Mouse (Mus musculus): ENCODE measurements at regions not wholly inside any gene's neighbourhood (a gene's known extent, or its start where the extent isn't known, plus 50 kb on each side); places are given as distances from the start of the nearest gene placed in this dataset.

- no peak for TF ChIP-seq CTCF (IDR thresholded peaks at IDR 0.05)
- Histone ChIP-seq H3K4me3 (no peak overlapping the region), H3K27ac (no peak overlapping the region)
- intact Hi-C loops (cut with DNase I): no loop called here
- DNase-seq (ENCODE audit: extremely low spot score in 1 of 2, low spot score in 2 of 2): no peak
These were observed 85.1 kb downstream of the Pdgfa start for GRCm38 (mm10) chr5:138911769-138912710.

GRCm38 (mm10) chr5:138912711-138913105 is 84.5 kb downstream of the Pdgfa start:
- Histone ChIP-seq H3K27ac (no peak overlapping the region), H3K4me3 (no peak overlapping the region)
- no peak for DNase-seq (ENCODE audit: extremely low spot score in 1 of 2, low spot score in 2 of 2)
- intact Hi-C loops (cut with DNase I): no loop called here
- TF ChIP-seq CTCF (IDR thresholded peaks at IDR 0.05): no peak

- Histone ChIP-seq H3K27ac (no peak overlapping the region), H3K4me3 (no peak overlapping the region)
- no peak for TF ChIP-seq CTCF (IDR thresholded peaks at IDR 0.05)
- DNase-seq (ENCODE audit: extremely low spot score in 1 of 2, low spot score in 2 of 2): no peak
- intact Hi-C loops (cut with DNase I): no loop called here
These were observed 82.1 kb downstream of the Pdgfa start for GRCm38 (mm10) chr5:138915068-138915467.

- no peak for TF ChIP-seq CTCF (IDR thresholded peaks at IDR 0.05)
- Histone ChIP-seq H3K4me3 (no peak overlapping the region), H3K27ac (no peak overlapping the region)
- intact Hi-C loops (cut with DNase I): no loop called here
- DNase-seq (ENCODE audit: extremely low spot score in 1 of 2, low spot score in 2 of 2): no peak
These were observed 81.7 kb downstream of the Pdgfa start for GRCm38 (mm10) chr5:138915496-138915895.

GRCm38 (mm10) chr5:138920156-138920845 is 76.9 kb downstream of the Pdgfa start:
- no peak for TF ChIP-seq CTCF (IDR thresholded peaks at IDR 0.05)
- intact Hi-C loops (cut with DNase I): loop anchor here (5.0 kb wide), 1 partner anchor 53 kb away; no protein-coding TSS in a partner anchor
- peak; percentile 40 to 57 for DNase-seq (ENCODE audit: extremely low spot score in 1 of 2, low spot score in 2 of 2)
- no peak overlapping the region for H3K27ac ChIP-seq
- H3K4me3 ChIP-seq: no peak overlapping the region

GRCm38 (mm10) chr5:138922116-138922515 is 75.1 kb downstream of the Pdgfa start:
- intact Hi-C loops (cut with DNase I): loop anchor here (5.0 kb wide), 1 partner anchor 55 kb away; no protein-coding TSS in a partner anchor
- H3K27ac ChIP-seq: no peak overlapping the region

More at GRCm38 (mm10) chr5:138922116-138922515, 75.1 kb downstream of the Pdgfa start:
- no peak for TF ChIP-seq CTCF (IDR thresholded peaks at IDR 0.05)
- no peak overlapping the region for H3K4me3 ChIP-seq
- no peak for DNase-seq (ENCODE audit: extremely low spot score in 1 of 2, low spot score in 2 of 2)

All from left cerebral cortex, adult 2 months (tissue).